Mouse (Mus musculus) urinary bladder, postnatal 36 days (tissue): ENCODE measurements at regions not wholly inside any gene's neighbourhood (a gene's known extent, or its start where the extent isn't known, plus 50 kb on each side); places are given as distances from the start of the nearest gene placed in this dataset.
A peak's percentile ranks its signal among the peaks of the same experiment; 100 is the strongest.

ENCODE experiments used
- DNase-seq, 2 experiments: peaks; one replicate each; pipeline ENCODE4 v3.0.0; 2022; ENCODE audit warnings: low spot score in 2 of 2, mixed read lengths in 1 of 2

DNA sequence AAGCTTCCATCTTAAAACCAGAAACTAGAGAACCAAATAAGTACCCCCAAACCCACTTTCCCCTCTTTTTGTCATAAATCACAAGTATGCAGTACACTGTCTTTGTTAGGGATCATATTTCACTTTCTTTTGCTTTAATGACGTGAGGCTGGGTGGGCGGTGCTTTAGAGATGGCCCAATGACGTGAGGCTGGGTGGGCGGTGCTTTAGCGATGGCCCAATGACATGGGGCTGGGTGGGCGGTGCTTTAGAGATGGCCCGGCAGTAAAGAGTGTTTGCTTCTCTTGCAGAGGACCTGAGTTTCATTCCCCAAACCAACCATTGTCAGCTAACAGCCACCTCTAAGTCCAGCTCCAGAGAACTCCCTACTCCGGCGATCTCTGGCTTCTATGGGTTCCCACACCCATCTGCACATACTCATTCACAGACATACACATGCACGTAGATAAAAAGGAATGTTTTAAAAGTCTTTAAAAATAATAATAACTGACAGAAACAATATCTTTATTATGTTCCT is 59.2 kb upstream of the Siah3 start:
- no peak for DNase-seq

DNA sequence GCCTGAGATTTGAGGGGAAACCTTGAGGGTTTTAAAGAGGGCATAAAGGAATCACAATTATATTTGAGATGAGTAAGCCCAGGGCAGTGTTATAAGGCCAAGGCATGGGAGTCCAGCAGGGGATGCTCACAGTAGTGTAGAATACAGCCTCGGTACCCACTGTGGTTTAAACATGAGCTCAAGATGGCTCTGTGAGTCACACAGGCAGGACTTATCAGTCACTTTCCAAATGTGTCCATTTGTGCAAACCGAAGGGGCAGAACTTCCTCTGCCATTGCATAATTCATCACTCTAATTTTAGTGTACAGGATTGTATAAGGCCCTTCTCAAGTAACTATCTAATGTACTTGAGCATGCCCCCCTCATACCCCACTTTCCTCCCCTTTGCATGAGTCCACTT is 56.1 kb upstream of the Siah3 start:
- DNase-seq: no peak

DNA sequence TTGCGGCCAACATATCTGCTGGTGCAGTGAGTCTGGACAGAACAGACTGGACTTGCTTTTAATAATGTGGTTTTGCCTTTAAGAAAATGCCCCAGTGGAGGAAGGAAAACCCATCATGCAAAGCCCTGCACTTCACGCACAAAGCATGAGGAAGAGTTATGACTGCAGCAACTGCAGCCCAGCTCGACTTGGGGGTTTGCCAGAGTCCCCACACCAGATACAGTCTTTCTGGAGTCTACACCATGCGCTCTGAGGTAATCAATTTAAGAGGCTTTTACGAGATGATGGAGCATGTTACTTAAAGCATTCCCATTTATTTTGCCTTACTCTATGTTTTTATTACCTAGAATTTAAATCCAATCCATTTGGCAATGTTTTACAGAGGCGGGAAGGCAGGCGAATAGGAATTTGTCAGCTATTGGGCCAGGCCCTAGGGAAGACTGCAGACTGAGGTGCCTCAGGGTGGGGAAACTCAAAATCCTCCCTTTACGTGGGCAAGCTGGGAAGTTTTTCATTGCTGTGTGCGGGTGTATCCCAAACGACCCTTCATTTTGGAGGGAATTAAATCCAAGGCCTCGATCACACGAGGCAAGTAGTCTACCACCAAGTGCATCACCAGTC is 53.2 kb upstream of the Siah3 start:
- peak in 1 of 2 experiments; percentile 6 for DNase-seq
